Mouse (Mus musculus): ENCODE results near the gene Ptpra.
"Not testable (repeated sequence)": the region's sequence is repeated elsewhere in the genome, so short reads cannot be mapped to it uniquely, and the experiment has no call there.

The Ptpra gene

GRCm38 (mm10) chr2:130563212-130564055, 113.4 kb downstream of the Ptpra start, which contains the start of gene Mrps26:
Mrps26 (plus strand) TSS chr2:130563742.
- peak; percentile 89 to 95 for DNase-seq

DNA sequence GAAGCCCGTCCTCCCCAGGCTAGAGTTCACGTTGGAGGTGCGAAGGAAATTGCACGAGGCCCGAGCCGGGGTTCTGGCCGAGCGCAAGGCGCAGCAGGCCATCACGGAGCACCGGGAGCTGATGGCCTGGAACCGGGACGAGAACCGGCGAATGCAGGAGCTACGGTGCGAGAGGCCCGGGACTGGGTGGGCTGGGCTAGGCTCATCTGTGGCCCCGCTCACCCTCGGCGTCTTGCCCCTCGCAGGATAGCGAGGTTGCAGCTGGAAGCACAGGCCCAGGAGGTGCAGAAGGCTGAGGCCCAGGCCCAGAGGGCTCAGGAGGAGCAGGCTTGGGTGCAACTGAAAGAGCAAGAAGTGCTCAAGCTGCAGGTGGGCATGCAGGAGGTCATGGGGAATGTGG, 114.0 kb downstream of the Ptpra start:
- DNase-seq: no peak

GRCm38 (mm10) chr2:130564983-130565382, 114.9 kb downstream of the Ptpra start:
- no peak for DNase-seq

- no peak for DNase-seq
These were observed 118.8 kb downstream of the Ptpra start for GRCm38 (mm10) chr2:130568921-130569320.

DNA sequence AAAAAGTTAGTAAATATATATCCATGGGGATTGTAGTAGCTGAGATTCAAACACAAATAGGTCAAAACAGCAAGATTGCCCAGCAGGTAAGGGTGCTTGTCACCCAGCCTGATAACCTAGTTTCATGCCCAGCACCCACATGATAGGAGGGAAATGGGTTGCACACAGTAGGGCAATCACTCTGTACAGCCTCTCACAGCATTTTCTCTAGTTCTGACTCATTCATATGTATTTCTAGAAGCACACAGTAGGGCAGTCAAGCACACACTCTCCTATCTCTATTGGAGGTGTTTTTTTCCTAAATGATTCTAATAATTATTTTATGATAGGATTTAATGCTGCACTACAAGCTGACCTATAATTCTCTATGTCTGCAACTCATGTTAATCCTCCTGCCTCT, 119.8 kb downstream of the Ptpra start:
- DNase-seq: no peak

DNA sequence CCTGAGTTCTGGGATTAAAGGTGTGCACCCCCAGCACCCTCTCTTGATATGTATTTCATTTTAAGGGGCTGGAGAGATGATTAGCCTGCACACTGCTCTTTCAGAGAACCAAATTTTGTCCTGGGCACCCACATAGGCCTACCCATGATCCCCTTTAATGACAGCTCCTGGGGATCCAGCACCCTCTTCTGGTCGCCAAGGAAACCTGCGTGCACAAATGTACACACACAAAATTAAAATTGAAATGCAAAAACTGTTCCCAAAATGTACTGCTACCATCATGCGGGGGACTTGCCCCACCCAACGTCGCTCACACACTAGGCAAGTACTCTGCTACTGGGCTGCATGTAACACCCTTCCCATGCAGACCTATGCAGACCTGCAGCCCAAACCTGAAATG, 124.9 kb downstream of the Ptpra start:
- DNase-seq: no peak

DNA sequence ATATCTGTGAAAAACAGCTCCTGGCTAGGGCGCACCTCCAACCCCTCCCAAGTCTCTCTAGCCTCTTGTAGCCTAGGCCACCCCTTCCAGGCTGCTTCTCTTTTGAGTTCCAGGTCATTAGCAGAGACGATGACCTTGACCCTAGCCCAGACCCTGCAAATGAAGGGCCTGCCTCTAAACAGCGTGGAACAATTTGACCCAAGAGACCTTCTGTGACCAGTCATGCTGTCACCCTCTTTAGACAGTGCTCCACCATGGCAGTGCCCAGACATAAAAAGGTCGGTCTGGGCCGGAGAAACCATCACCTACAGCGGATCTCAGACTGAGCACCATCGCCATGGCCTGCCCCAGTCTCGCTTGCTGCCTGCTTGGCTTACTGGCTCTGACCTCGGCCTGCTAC, 125.8 kb downstream of the Ptpra start, which contains the start of gene Oxt:
TSS of gene Oxt (plus strand) at position 301 of the 400 bp plus-strand sequence.
- no peak for DNase-seq

GRCm38 (mm10) chr2:130576564-130576963, 126.5 kb downstream of the Ptpra start:
- DNase-seq: not testable (repeated sequence)

- no peak for DNase-seq
These were observed 126.9 kb downstream of the Ptpra start for GRCm38 (mm10) chr2:130577021-130577420.

DNA sequence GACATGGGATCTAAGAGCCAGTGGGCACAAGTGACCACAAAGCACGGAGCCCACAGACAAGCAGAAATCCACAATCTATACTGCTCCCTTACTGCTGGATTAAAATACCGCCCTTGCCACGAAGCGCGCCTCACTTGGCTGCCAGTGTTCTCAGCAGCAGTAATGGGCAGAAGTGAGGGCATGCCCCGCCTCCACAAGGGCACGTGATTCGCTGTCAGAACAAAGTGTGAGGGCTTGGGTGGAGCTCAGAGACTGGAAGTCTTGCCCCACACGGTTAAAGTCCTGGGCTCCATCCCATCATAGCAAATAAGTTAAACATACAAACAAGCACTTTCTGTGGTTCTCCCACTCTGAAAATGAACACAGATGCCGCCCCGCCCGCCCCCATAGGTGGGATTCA, 127.6 kb downstream of the Ptpra start:
- DNase-seq: peak; percentile 56 to 62

GRCm38 (mm10) chr2:130578148-130578547, 128.1 kb downstream of the Ptpra start:
- DNase-seq: peak; percentile 70 to 74

DNA sequence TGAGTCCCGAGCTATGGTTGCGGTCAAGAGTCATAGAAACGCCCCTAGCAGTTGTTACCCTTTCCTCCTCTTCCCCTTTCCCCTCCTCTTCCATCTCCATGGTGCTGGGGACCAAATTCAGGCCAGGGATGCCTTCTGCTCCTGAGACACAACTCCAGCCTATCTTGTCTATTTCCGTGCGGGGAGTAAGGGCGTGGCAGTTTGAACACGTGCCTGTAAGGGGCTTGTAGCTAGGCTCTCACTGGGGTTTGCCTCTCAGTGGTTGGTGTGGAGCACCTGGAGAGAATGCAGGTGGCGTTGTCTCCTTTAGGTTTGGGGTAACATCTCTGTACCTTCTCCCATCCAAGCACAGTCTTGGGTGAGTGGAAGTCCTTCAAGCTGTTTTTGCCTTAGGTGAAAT, 129.7 kb downstream of the Ptpra start:
- no peak for DNase-seq

- no peak for DNase-seq
These were observed 131.1 kb downstream of the Ptpra start for GRCm38 (mm10) chr2:130581201-130581600.

- no peak for DNase-seq
These were observed 132.5 kb downstream of the Ptpra start, which contains the start of gene Avp for GRCm38 (mm10) chr2:130582552-130582951. Avp (minus strand) TSS chr2:130582554.

GRCm38 (mm10) chr2:130583902-130584560, 134.0 kb downstream of the Ptpra start:
- DNase-seq: no peak

DNA sequence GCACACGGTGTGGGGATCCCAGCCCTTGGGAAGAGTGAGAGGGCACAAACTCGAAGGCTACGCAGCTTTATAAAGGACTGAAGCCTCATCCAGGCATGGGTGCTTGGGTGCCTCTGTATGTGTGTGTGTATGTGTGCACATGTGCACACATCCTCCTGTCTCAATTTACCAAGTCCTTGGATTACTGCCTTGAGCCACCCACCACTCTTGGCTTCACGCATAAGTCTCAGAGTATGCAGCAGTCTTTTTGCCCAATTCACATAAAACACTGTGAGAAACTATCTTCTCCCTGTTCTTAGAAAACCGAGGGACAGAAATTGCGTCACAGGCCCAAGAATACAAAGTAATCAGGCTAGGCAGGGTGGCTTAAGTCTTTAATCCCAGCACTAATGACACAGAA, 135.9 kb downstream of the Ptpra start:
- no peak for DNase-seq

GRCm38 (mm10) chr2:130588373-130588772, 138.3 kb downstream of the Ptpra start:
- DNase-seq: no peak

- no peak for DNase-seq
These were observed 139.1 kb downstream of the Ptpra start for GRCm38 (mm10) chr2:130589157-130589556.

DNA sequence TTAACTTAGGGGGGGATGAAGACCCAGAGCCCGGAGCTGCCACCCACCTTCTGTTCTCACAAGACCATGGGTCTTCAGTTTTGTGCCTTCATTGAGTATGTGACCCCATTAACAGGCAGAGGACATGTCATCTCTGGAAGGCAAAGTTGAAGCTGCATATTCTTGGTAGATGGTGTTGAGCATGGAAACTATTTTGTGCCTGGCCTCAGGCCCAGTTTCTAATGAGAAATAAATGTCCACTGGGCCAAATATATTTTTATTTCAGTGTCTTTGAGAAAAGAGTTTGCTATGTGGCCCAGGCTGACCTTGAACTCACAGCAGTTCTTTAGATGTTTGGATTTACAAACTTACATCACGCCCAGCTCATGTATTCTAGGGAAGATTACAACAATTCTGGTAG, 139.7 kb downstream of the Ptpra start:
- no peak for DNase-seq

DNA sequence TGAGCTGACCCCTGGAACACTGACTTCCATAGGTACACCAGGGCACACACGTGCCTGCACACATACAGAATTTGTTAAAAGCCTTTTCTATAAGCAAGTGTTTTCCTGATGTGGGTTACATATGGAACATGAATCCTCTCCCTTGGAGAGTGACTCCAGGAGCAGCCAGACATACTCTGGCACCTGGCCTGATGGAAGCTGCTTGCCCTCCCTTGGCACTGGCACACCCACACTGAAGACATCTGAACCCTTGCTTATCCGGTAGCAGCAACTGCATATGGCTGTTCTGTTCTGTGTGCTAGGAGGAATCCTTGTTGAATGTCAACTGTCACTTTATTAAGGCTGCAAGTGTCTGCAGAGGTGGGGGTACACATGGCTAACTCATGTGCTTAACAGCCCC, 140.9 kb downstream of the Ptpra start:
- no peak for DNase-seq

DNA sequence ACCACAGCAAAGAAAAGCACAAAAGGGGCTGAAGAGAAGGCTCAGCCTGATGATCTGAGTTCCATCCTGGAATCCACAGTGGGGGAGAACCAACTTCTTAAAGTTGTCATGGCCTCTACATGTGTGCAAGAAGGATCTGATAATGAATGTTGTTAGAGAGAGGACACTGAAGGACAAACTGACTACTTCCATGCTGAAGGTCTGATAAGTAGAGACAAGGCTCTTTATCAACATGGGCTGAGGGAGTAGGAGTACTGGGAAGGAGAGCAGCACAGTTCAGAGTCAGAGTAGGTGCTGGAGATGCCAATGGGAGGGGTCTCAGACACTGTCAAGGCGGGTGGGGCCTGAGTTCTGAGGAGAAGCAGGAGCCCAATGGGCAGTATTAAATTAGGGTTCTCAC, 145.5 kb downstream of the Ptpra start:
- no peak for DNase-seq

- DNase-seq: no peak
These were observed 147.5 kb downstream of the Ptpra start for GRCm38 (mm10) chr2:130597601-130598010.

DNA sequence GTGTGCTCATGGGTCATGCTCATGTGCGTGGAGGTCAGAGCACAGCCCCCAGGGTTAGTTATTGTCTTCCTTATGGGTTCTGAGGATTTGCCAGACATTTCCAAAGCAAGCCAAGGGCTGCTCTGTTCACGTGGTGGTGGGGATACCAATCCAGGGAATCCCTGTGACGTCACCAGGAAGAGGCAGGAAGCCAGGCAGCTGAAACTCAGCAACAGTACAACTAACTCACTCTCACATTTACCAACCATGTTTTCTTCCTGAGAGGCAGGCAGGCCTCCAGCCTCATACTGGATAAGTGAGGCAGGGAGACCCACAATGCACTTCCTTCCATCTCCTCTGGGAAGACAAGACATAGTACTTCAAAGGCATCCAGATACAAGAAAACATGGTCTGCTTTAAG, 148.3 kb downstream of the Ptpra start:
- no peak for DNase-seq

DNA sequence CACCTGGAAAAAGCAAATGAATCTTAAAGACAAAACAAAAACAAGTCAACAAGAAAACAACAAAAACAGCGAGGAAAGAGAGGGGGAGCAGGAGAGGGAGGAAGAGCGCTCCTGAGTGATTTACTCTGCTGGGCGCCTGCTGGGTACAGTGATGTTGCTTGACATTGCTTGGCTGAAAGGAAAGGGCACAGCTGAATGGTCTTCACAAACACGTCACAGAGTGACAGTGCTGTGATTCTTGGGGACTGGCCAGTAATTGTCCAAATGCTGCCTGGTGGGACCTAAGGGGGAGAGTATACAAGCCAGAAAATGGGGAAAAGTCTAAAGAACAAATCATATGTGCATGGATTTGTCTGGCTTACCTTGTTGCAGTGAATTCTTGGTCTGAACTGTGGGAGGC, 152.1 kb downstream of the Ptpra start:
- DNase-seq: no peak

Data from thymus, postnatal 36 days (tissue).